Mouse (Mus musculus) embryonic fibroblast, embryonic 13.5 days (primary cell): Measurements from ENCODE around the gene Thap3. TPM values are rescaled to one million over a fixed set of nuclear protein-coding genes. Genes with fewer than 3 reads are reported as not detected.
"Not testable (repeated sequence)": the region's sequence is repeated elsewhere in the genome, so short reads cannot be mapped to it uniquely, and the experiment has no call there.

Experiments
- H3K27ac ChIP-seq: 2 replicates; pipeline ENCODE4 v1.5.1; 2012; ENCODE audit warnings: low read length, control low read depth, inconsistent platforms; ENCODE audit not compliant: insufficient read depth
- H3K4me1 ChIP-seq: 2 replicates; pipeline ENCODE4 v1.6.1; 2011; ENCODE audit warnings: low read length; ENCODE audit not compliant: control insufficient read depth, insufficient read depth
- H3K4me3 ChIP-seq: 2 replicates; pipeline ENCODE4 v1.5.1; 2011; ENCODE audit warnings: mild to moderate bottlenecking, control low read depth, low read length; ENCODE audit not compliant: insufficient read depth
- CTCF ChIP-seq: IDR thresholded peaks from 2 replicates; pipeline ENCODE4 v1.5.1; 2011; ENCODE audit warnings: mild to moderate bottlenecking, control low read depth, low read length, moderate library complexity, borderline replicate concordance; ENCODE audit not compliant: insufficient read depth
- POLR2A ChIP-seq: IDR thresholded peaks from 2 replicates; pipeline ENCODE4 v1.6.1; 2011; ENCODE audit warnings: low read depth, mild to moderate bottlenecking, control low read depth, low read length, moderate library complexity
- polyA plus RNA-seq: library from polyadenylated mRNA; stranded (reverse); fragments of >200 nt; gene quantifications from 2 replicates; pipeline ENCODE4 v1.2.4, GENCODE M21; 2011; ENCODE audit warnings: low read depth; ENCODE audit not compliant: missing spikeins, insufficient read length

The Thap3 gene
- polyA plus RNA-seq = 7.4 and 10.8 TPM in 2 replicates

DNA sequence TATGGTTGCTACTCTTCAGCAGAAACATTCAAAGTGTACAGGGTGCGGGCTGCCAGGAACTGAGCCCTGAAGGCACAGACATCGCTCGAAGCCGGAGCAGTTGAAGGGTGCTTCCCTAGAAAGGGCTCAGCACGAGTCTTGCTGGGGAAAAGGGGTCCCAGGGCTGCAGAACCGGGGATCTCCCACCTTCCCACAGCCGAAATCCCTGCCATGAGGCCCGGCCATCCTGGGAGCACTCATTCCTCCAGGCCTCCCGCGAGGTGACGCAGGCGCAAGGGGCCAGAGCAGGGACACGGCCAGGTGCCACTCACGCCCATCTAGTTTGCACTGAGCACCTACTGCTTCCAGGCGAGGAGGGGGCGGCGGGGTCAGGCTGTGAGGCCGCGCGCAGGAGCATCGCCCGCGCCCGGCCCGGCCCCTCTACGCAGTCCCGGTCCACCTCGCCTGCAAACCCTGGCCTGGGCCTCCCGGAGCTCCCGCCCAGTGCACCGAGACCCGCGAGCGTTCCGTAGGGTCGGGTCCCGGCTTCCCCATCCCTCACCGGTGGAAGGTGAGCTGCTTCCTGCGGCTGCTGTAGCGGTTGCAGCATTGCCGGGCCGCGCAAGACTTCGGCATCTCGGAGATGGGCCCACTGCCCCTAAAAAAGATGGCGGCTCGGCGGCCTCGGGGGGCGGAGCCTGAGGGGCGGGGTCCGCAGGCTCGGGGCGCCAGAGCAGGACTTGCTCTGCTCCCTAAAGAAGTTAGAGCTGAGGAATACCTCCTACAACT, at the start of gene Thap3:
Gene Thap3 (minus strand): TSS at position 656 of the 768 bp plus-strand sequence.
- H3K27ac ChIP-seq = peak within 1 kb of the TSS; percentile 55
- H3K4me1 ChIP-seq = peaks cover 9% of the 10 kb centered on the region; the same call in 1 of the 2 replicates
- no peak for TF ChIP-seq CTCF
- TF ChIP-seq POLR2A = peak; percentile 54
- peak within 1 kb of the TSS; percentile 61 for H3K4me3 ChIP-seq

DNA sequence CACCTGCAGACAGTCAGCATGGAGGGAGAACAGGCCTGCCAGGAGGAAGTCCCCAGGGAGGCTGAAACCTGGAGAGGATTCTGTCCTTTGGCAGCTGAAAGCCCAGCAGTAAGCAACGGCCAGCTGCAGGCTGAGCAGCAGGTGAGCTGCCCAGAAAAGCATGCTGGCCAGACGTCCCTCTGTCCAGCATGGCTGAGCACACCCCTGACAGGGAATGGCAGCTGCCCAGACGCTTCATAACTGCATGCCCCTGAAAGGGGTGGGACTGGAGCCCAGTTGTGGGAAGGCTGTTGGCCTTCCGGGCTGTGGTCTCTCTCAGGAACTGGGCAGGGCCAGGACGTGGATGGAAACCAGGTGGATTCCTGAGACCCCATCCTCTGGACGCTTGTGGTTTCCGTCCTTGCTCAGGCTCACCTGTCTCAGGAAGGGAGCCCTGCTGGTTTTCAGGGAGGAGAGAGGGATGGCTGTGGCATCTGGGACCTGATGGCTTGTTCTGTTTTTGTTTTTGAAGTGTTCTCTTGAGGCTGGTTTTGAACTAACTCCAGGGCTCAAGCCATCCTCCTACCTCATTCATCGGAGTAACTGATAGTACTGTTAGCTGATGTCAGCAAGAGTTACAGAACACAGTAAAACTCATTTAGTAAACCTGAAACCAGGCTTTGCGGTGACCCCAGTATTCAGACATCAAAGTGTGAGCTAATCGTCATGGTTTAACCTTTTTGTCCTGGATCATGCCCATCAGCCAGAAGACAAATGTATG, 49.6 kb upstream of the Thap3 start, which contains the start of gene Tas1r1:
Gene Tas1r1 (minus strand): TSS at position 344 of the 760 bp plus-strand sequence.
- no peak within 1 kb of the TSS for H3K27ac ChIP-seq
- TF ChIP-seq CTCF (no peak), POLR2A (no peak)
- H3K4me1 ChIP-seq = 0 out of 2 replicates have a peak, but pooled peaks cover 3% of the 10 kb centered on the region
- H3K4me3 ChIP-seq = peak within 1 kb of the TSS; percentile 69

DNA sequence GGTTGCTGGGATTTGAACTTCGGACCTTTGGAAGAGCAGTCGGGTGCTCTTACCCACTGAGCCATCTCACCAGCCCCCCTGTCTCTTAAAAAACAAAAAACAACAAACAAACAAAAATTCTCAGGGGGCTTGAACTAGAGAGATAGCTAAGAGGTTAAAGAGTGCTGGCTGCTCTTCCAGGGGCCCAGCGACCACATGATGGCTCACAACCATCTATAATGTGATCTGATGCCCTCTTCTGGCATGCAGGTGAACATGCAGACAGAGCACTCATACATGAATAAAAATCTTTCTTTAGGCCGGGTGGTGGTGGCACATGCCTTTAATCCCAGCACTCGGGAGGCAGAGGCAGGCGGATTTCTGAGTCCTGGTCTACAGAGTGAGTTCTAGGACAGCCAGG, 47.7 kb upstream of the Thap3 start:
- not testable (repeated sequence) for H3K4me3 ChIP-seq, H3K27ac ChIP-seq, H3K4me1 ChIP-seq

DNA sequence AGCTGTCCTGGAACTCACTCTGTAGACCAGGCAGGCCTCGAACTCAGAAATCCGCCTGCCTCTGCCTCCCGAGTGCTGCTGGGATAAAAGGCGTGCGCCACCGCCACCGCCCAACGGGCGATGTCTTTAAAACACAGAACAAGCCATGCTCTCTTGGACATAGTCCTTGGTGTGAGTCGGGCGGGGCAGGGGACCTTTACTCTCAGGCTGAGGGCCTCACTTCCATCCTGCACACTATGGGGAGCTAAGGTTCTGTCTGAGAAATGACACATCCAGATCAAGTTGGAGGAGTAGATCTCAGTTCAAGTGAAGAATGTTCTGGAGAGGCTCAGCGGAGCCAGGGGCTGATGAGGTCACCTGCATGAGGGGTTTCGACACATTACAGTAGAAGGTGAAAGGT, 44.1 kb upstream of the Thap3 start:
- Histone ChIP-seq H3K4me1 (no peaks in the 10 kb centered on the region), H3K27ac (no peak overlapping the region), H3K4me3 (no peak overlapping the region)
- no peak for TF ChIP-seq POLR2A
- no peak for TF ChIP-seq CTCF

DNA sequence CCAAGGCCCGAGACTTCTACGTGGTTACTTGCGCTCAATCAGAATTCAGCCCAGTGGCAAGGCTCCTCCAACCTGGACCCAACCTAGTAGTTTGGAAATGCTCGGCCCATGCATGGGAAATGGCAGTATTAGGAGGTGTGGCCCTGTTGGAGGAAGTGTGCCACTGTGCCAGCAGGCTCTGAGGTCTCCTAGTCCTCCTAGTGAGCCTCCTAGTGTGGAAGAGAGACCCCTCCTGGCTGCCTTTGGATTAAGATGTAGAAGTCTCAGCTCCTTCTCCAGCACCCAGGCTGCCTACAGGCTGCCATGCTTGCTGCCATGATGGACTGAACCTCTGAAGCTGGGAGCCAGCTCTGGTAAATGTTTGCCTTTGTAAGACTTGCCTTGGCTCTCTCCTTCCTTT, 41.2 kb upstream of the Thap3 start:
- no peak overlapping the region for H3K27ac ChIP-seq
- no peak overlapping the region for H3K4me3 ChIP-seq
- no peak for TF ChIP-seq POLR2A
- TF ChIP-seq CTCF = no peak
- H3K4me1 ChIP-seq = no peaks in the 10 kb centered on the region; the same call in 1 of the 2 replicates

DNA sequence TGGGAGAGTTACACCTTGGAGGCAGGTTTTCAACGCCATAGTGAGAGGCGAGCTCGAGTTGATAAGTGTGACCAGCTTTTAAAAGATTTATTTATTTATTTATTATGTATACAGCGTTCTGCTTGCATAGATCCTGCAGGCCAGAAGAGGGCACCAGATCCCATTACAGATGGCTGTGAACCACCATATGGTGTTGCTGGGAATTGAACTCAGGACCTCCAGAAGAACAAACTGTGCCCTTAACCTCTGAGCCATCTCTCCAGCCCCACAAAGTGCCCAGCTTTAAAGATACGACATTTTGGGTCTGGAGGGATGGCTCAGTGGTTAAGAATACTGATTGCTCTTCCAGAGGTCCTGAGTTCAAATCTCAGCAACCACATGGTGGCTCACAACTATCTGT, 40.3 kb upstream of the Thap3 start:
- no peak for TF ChIP-seq CTCF
- no peak for TF ChIP-seq POLR2A
- no peak overlapping the region for H3K4me3 ChIP-seq
- H3K4me1 ChIP-seq = peaks cover 3% of the 10 kb centered on the region; the same call in 1 of the 2 replicates
- no peak overlapping the region for H3K27ac ChIP-seq

DNA sequence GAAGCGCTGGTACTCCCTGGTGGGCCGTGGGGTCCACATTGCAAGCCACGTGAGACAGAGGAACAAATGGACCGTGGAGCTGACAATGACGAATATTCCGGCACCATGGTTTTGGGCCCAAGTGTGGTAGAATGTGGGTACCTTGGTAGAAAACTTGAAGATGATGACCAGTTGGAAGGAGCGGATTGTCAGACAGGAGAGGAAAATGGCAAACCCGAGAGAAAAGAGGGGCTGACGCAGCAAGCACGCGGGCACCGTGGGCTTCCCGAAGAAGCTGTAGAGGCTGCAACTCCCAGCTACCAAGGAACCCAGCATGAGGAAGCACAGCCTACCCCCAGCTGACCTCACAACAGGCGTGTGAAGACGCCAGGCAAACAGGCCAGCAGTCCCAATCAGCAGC, 39.7 kb upstream of the Thap3 start:
- TF ChIP-seq POLR2A (no peak), CTCF (no peak)
- Histone ChIP-seq H3K27ac (no peak overlapping the region), H3K4me1 (peaks cover 3% of the 10 kb centered on the region; the same call in 1 of the 2 replicates), H3K4me3 (no peak overlapping the region)

DNA sequence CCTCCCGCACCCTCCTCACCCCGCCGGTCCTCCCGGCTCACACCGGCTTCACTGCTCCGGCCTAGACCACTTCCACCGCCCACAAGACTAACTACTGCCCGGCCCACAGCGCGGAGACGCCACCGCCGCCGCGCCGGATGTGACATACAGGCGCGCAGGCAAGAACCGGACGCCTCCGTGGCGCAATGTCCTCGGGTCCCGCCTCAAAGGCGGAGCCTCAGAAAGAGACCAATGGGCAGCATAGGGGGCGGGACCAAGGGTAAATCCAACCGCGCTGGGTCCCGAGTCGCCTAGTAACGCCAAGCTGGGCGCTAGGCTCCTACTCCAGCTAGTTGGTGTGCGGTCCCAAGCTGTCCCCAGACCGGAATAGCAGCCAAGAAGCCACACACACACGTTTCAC, 38.7 kb upstream of the Thap3 start, which contains the start of gene Zbtb48:
Gene Zbtb48 (minus strand): TSS at position 148 of the 400 bp plus-strand sequence.
- TF ChIP-seq POLR2A = peak; percentile 90
- TF ChIP-seq CTCF = no peak
- Histone ChIP-seq H3K27ac (no peak within 1 kb of the TSS), H3K4me1 (peaks cover 3% of the 10 kb centered on the region; the same call in 1 of the 2 replicates), H3K4me3 (peak within 1 kb of the TSS; percentile 90)

DNA sequence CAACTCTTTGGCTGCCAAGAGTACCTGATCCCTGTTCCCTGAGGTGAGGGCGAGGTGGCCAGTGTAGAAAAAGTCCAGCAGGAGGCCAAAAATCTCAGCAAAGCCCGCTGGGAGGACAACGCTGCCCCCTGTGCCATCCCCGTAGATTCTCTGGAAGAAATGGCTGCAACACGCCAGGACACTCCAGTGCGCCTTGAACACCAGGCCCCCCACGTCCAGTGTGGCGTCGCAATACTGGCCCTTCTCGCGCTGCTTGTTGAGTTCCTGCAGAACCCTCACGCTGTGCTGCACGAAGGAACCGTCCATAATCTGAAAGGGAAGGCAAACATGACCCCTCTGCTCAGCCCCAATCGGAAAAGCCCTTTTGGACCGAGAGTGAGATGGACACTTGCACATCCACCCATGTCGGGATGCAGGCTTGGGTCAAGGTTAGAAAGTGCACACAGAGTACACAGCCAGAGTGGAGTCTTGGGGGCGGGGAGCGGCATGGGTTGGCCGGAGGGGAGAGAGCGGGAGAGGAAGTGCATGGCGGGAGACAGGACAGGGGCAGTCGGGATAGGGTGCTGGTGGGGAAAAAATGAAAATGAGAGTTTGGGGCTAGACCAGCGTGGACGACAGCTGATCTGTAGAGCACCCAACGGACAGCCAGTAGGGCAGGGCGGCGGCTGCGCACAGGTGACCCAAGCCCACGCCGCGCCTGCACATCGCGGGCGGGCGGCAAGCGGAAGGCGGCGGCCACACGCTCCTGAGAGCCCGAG, 38.1 kb upstream of the Thap3 start:
- Histone ChIP-seq H3K4me1 (peaks cover 3% of the 10 kb centered on the region; the same call in 1 of the 2 replicates), H3K27ac (no peak overlapping the region), H3K4me3 (peak overlapping the region; percentile 90)
- TF ChIP-seq CTCF (no peak), POLR2A (no peak)

DNA sequence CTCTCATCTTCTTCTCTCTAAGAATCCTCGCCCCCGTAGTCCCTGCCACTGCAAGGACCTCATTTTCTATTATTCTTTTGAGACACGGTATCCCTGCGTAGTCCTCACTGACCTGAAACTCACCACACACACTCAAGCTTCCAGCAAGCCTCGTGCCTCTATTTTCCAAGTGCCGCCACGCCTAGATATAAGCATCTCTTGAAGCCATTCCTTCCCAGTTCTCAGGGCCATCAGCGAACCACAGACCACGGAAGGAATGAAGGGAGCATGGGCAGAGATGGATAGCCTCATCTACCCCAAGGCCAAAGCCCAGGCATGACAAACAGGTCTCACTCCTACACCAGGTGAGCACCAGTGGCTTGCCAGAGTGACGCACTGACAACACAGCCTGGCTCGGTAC, 35.7 kb upstream of the Thap3 start:
- no peak overlapping the region for H3K27ac ChIP-seq
- TF ChIP-seq CTCF (no peak), POLR2A (no peak)
- peaks cover 3% of the 10 kb centered on the region; the same call in 1 of the 2 replicates for H3K4me1 ChIP-seq
- H3K4me3 ChIP-seq = no peak overlapping the region
